Mouse (Mus musculus): ENCODE data around the gene Trpm8. TPM values are rescaled to one million over a fixed set of nuclear protein-coding genes. Genes with fewer than 3 reads are reported as not detected.

The Trpm8 gene
- total RNA-seq, 4 experiments from 2014 or later, result not detected

- DNase-seq, result no peak
These were observed 8.8 kb downstream of the Trpm8 start for GRCm38 (mm10) chr1:88286136-88286845.

GRCm38 (mm10) chr1:88286887-88287696, 9.6 kb downstream of the Trpm8 start:
- no peak for DNase-seq

- no peak for DNase-seq
These were observed 10.2 kb downstream of the Trpm8 start for GRCm38 (mm10) chr1:88287697-88287980.

GRCm38 (mm10) chr1:88288056-88288788, 10.8 kb downstream of the Trpm8 start:
- no peak for DNase-seq

- DNase-seq, result no peak
These were observed 11.3 kb downstream of the Trpm8 start for GRCm38 (mm10) chr1:88288789-88289127.

- DNase-seq, result no peak
These were observed 11.7 kb downstream of the Trpm8 start for GRCm38 (mm10) chr1:88289152-88289551.

- no peak for DNase-seq
These were observed 12.5 kb downstream of the Trpm8 start for GRCm38 (mm10) chr1:88289917-88290316.

- DNase-seq, result no peak
These were observed 13.1 kb downstream of the Trpm8 start for GRCm38 (mm10) chr1:88290511-88290910.

- DNase-seq, result no peak
These were observed 14.0 kb downstream of the Trpm8 start for GRCm38 (mm10) chr1:88291409-88292005.

GRCm38 (mm10) chr1:88292057-88292456, 14.6 kb downstream of the Trpm8 start:
- DNase-seq, result no peak

- no peak for DNase-seq
These were observed 17.2 kb downstream of the Trpm8 start for GRCm38 (mm10) chr1:88294650-88295049.

- no peak for DNase-seq
These were observed 18.9 kb downstream of the Trpm8 start for GRCm38 (mm10) chr1:88296171-88296920.

- DNase-seq, result no peak
These were observed 20.2 kb downstream of the Trpm8 start for GRCm38 (mm10) chr1:88297480-88298258.

- DNase-seq, result no peak
These were observed 21.4 kb downstream of the Trpm8 start for GRCm38 (mm10) chr1:88298686-88299528.

- DNase-seq, result no peak
These were observed 22.1 kb downstream of the Trpm8 start for GRCm38 (mm10) chr1:88299529-88299945.

- DNase-seq, result no peak
These were observed 23.0 kb downstream of the Trpm8 start for GRCm38 (mm10) chr1:88300301-88301050.

GRCm38 (mm10) chr1:88301121-88302014, 23.9 kb downstream of the Trpm8 start:
- no peak for DNase-seq

GRCm38 (mm10) chr1:88302057-88302740, 24.7 kb downstream of the Trpm8 start:
- no peak for DNase-seq

All from adrenal gland, adult 8-10 months (tissue).